Mouse (Mus musculus) cerebellum, adult 11-12 months (tissue): Measurements from ENCODE around the gene Mertk.

Source experiments
- DNase-seq: peaks from one replicate; pipeline ENCODE4 v3.0.0; 2022

The Mertk gene

DNA sequence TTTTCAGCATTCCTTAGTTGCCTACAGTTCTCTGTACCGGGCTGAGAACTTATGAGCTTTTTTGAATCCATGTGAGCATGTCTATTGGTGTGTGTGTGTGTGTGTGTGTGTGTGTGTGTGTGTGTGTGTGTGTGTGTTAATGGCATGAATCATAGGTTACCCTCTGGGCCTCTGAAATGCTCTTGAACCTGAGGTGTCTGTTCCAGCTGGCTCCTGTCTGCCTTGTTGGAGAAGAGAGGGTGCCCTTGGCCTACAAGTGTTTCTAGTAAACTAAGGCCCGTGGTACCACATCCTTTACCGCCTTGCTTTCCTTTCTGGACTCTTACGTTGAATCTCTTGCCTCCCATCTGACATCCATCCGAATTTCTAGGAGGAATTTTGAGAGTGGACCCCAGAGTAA lies 27.3 kb downstream of the Mertk start:
- no peak for DNase-seq

DNA sequence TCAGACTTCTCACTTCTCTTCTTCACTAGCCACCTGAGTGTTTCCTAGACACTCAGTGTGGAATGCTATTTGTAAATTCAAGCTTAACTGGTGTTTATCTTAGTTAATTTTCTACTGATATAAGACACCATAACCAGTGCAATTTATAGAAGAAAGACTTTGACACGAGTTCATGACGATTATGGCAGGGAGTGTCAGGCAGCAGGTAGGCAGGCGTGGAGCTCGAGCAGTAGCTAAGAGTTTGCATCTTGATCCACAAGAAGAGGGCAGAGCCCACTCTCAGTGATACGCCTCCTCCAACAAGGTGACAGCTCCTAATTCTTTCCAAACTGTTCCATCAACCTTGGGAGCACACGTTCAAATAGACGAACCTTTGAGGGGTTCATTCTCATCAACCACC lies 27.9 kb downstream of the Mertk start:
- DNase-seq, result no peak

GRCm38 (mm10) chr2:128727552-128727951 lies 28.8 kb downstream of the Mertk start:
- DNase-seq, result no peak

DNA sequence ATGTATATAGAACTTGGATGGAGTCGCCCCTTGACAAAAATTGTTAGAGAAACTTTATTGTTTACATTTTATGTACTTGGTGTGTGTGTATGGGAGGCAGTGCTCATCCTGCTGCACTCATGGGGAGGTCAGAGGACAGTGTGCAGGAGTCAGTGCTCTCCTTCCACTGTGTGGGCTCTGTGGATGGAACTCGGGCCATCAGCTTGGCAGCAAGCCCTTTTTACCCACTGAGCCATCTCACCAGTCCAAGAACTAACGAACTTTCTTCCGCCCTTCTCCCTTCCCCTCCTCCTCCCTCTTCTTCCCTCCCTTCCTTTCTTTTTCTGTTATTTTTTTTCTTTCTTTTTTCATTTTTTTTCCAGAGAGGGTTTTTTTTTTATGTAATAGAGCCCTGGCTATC lies 29.3 kb downstream of the Mertk start:
- no peak for DNase-seq

DNA sequence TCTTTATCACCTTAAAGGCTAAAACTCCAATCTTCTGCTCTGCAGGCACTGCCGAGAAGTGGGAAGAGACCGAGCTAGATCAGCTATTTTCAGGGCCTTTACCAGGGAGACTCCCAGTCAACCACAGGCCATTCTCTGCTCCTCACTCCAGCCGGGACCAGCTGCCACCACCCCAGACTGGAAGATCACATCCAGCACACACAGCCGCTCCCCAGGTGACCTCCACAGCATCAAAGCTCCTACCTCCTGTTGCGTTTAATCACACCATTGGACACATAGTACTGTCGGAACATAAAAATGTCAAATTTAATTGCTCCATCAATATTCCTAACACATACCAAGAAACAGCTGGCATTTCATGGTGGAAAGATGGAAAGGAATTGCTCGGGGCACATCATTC lies 30.4 kb downstream of the Mertk start:
- DNase-seq, result no peak

GRCm38 (mm10) chr2:128731514-128731913 lies 32.8 kb downstream of the Mertk start:
- DNase-seq, result no peak

DNA sequence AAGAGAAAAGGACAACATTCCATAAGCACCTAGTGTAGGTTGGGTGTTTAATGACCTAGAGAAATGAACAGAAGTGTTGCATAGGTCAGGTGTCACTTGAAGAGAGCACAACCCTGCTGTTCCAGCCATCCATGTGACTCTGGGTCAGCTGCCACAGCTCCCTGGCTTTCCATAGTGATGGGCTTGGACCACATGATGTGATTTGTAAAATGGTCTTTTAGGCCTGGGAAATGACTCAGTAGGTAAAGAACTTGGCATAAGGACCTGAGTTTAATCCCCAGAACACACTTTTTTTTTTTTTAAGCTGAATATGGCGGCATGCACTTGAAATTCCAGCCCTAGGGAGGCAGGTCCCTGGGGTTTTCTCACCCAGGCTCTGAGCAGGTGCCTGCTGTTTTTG lies 33.2 kb downstream of the Mertk start:
- DNase-seq, result no peak

GRCm38 (mm10) chr2:128735089-128735488 lies 36.3 kb downstream of the Mertk start:
- DNase-seq, result no peak

GRCm38 (mm10) chr2:128737051-128737450 lies 38.3 kb downstream of the Mertk start:
- no peak for DNase-seq

DNA sequence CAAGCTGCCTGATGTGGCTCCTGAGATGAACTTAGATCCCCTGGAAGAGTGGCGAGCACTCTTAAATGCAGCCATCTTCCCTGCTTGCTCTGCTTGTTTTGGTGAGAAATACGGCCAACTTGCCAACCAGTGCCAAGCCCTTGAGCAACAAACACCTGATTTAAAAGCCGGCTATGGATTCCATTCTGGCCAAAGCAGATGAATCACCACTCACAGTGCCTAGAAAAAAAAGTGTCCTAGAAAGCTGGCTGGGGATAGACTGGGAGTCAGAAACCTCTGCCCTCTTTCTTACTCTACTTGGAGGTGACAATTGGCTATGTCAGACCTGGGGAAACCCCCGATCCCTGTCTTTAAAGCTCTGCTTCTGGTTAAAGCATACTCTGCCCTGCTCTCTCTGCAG lies 39.0 kb downstream of the Mertk start:
- no peak for DNase-seq

DNA sequence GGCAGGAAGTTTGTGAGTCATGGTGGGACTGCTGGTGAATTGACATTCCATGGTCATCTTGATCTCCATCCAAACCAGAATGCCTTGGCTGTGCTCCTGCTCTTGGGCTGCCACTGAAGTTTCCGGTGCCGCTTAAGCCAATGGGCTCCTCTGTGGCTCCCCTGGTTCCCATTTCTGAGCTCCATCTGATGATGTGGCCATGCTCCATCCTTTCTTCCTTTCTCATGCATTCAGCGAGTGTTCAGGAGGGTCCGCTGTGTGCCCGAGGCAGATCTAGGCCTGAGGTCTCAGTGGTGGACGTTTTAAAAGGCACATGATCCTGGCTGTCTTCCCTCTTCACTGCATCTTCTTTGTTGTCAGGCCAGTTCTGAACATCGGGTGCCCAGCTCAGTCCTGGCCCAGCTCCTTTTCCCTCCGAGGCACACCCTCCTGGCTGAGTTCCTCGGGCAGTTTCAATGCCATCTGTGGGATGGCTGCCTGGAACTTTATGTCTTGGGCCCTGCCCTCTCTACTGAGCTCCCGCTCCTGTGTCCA lies 40.0 kb downstream of the Mertk start:
- DNase-seq, result peak; percentile 58

DNA sequence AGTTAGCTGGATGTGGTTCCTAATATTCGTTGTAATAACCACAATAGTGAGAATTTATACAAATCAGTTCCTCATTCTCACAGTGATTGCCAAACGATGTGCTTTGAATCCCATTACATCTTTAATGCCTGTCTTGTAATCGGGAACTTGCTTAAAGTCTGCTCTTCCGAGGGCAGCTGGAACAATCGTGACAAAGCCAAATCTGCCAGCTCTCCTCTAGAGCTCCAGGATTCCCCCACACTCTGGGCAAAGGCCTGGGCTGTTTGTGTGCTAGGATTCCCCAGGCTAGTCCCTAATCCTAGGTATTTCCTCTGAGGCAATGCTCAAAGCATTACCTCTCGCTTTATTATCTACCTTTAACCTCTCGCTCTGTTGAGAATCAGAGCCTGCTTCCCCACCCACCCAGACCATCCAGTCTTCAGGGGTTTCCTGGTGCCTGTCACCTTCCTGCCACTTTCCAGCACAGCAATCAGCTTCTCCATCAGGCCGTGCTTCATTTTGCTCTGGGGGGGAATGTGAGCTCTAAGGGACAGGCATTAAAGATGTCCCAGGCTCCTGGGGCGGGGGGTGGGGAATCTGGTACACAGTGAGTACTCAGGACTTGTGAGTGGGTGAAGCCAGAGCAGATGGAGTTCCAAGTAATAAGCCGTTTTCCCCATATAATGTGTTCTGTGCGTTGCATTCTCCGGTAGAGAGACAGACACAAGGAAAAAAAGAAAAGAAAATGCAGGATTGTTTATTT lies 47.3 kb downstream of the Mertk start:
- no peak for DNase-seq

DNA sequence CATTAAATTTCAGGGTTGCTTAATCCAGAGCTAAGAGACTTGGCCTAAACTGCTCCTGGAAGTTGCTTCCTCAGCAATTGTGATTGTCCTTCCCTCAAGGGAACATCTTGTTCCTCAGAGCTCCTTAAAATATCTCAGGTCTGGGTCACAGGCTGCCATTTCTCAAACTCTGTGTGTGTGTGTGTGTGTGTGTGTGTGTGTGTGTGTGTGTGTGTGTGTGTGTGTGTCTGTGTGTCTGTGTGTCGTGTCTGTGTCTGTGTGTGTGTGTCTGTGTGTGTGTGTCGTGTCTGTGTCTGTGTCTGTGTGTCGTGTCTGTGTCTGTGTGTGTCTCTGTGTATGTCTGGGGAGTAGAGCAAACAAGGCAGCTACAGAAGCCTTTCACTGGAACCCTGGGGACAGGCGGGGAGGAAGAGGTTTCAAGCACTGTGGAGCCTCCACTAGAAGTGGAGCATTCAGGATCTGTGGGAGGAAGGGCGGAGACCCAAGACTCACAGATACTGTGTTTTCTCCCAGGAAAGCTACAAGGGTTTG lies 47.9 kb downstream of the Mertk start:
- no peak for DNase-seq

GRCm38 (mm10) chr2:128747433-128748028 lies 48.8 kb downstream of the Mertk start:
- DNase-seq, result no peak

- no peak for DNase-seq
These were observed 49.4 kb downstream of the Mertk start for GRCm38 (mm10) chr2:128748171-128748570.

DNA sequence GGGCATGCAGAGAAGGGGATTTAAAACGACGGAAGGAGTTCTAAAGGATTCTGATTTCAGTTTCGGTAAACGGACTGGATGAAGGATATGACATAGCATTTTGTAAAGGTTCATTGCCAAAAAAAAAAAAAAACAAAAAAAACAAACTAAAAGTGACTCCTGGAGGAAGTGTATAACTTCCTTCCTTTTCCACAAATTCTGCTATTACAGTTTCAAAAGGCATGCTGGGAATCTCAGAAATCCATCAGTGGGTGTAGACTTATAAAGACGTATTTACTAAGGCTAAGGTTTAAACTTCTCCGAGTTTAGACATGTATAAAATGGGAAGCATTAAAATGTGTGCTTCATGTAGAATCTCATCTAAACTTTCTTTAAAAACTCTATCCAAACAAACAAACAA lies 52.3 kb downstream of the Mertk start:
- DNase-seq, result no peak

DNA sequence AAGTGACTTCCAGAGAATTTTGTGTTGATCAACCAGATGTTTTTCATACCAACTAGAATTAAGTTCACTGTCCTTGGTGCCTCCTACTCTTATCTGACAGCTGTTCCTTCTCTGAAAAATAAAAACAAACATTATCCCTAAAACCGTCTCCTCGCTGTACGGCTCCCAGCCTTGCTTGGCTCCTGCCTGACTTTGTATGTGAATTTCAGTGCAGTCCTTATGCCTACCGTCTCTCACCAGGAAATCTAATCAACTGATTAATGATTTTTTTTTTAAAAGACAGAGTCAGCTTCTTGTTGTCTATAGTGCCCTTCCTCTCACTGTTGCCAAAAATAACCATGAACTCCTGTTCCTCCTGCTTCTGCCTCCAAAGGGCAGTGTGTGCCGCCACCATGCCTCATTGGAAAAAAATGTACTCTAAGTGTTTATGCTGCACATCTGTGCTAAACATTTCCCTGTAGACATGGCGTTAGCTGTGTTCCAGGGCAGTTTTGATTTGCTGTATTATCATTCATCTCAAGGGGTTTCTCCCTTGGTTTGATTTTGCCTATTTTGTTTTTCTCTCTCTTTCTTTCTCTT lies 54.6 kb downstream of the Mertk start:
- DNase-seq, result no peak

GRCm38 (mm10) chr2:128755149-128755691 lies 56.5 kb downstream of the Mertk start:
- DNase-seq, result no peak

GRCm38 (mm10) chr2:128758724-128759340 lies 60.1 kb downstream of the Mertk start:
- DNase-seq, result no peak

DNA sequence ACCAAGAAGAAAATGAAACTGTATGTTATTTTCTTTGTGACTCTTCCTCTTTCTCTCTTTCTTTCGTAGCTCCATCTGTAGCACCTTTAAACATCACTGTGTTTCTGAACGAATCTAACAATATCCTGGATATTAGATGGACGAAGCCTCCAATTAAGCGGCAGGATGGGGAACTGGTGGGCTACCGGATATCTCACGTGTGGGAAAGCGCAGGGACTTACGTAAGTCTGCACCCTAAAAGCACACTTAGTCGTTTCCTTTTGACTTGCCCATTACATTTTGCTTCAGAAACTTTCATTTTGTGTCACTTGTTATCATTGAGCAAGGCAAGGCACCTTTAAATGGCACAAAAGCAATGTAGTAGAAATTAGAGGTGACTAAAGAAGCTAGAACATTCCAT lies 63.3 kb downstream of the Mertk start:
- no peak for DNase-seq

DNA sequence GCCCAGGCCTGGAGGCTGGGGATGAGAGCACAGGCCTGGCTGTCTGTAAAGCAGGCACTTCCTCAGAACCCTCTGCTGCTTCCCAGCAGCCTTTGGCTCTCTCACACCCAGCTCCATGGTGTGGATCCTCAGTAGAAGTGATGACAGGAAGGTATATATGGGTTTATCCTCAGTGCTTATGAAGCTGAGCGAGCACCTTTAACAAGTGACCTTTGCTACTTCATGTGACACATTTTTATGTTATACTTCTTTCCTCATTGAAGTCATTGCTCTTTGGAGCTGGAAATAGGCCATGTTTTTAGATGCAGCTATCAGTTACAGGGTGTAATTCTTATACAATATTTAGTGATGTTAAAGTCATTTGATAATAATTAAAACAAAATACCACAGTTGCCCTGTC lies 67.0 kb downstream of the Mertk start:
- no peak for DNase-seq

- no peak for DNase-seq
These were observed 69.9 kb downstream of the Mertk start for GRCm38 (mm10) chr2:128768545-128769247.

- no peak for DNase-seq
These were observed 71.8 kb downstream of the Mertk start for GRCm38 (mm10) chr2:128770557-128770956.
